8 mouse cellular contexts compared by ENCODE assay signal in genomic region chr16:33967283-33967640, GRCm38 (mm10). TPM values are rescaled to one million over a fixed set of nuclear protein-coding genes. Genes with fewer than 3 reads are reported as not detected.
DNase-seq lines count a peak whose midpoint lies in the region; ATAC-seq and TF ChIP-seq lines count a peak whose summit lies in the region.

No protein-coding gene starts in this region.

- H3K9me3 ChIP-seq in hindbrain, embryonic 16.5 days (ENCODE audit: control insufficient read depth, low read length): no peaks in the 10 kb centered on the region

- no peaks in the 10 kb centered on the region for H3K27me3 ChIP-seq in hindbrain, embryonic 16.5 days (replicated peaks; ENCODE audit: control insufficient read depth, insufficient read depth, low read length)

- peak overlapping the region; percentile 90 for H3K9ac ChIP-seq in hindbrain, embryonic 16.5 days (ENCODE audit: low read depth, low read length)

- no peak for TF ChIP-seq CTCF in layer of hippocampus, adult 2 months (conservative IDR thresholded peaks at IDR 0.05)

- no peaks in the 10 kb centered on the region for H3K36me3 ChIP-seq in hindbrain, embryonic 16.5 days (ENCODE audit: control insufficient read depth, insufficient read depth, low read length)

- H3K4me2 ChIP-seq in hindbrain, embryonic 16.5 days (ENCODE audit: low read length): peak overlapping the region; percentile 91

- 55% methylated on average over 2 of the region's 2 CpGs for WGBS in hindbrain, embryonic 16.5 days

- H3K4me1 ChIP-seq in hindbrain, embryonic 16.5 days (ENCODE audit: control insufficient read depth, insufficient read depth, low read depth, low read length): peaks cover 12% of the 10 kb centered on the region

- peak; percentile 16; the same call in 1 of the 2 replicates for ATAC-seq in hindbrain, embryonic 16.5 days
- peak; percentile 56 for ATAC-seq in megakaryocyte-erythroid progenitor cell, adult 5-6 weeks (replicated peaks; ENCODE audit: low FRiP score, low TSS enrichment, poor library complexity, severe bottlenecking)

- DNase-seq in layer of hippocampus, adult 2 months (ENCODE audit: low spot score in 2 of 2): no peak
- DNase-seq in layer of hippocampus, adult 9-10 months (ENCODE audit: low spot score): no peak
- peak; percentile 40 for DNase-seq in c-Kit-positive CD71-positive TER-119-negative erythroid progenitor cells, embryonic 14.5 days (ENCODE audit: low read depth)
- DNase-seq in adrenal gland, adult 18-20 months (ENCODE audit: low spot score in 2 of 2): no peak
- DNase-seq in left cerebral cortex, adult 11 months (ENCODE audit: low spot score): no peak
- DNase-seq in layer of hippocampus, postnatal 10 days (ENCODE audit: low spot score in 2 of 2): no peak

- H3K4me3 ChIP-seq in layer of hippocampus, adult 2 months: peak overlapping the region; percentile 66
- peak overlapping the region; percentile 95 for H3K4me3 ChIP-seq in hindbrain, embryonic 16.5 days (ENCODE audit: low read length)

- H3K27ac ChIP-seq in layer of hippocampus, adult 2 months: peak overlapping the region; percentile 86
- peak overlapping the region; percentile 26; the same call in 1 of the 2 replicates for H3K27ac ChIP-seq in hindbrain, embryonic 16.5 days (ENCODE audit: low read depth, low read length)

RNA-seq across cellular contexts. Expression of gene Umps, which starts 0.4 kb away (rescaled TPM):
- total RNA-seq in layer of hippocampus, adult 2 months (2021): 10 to 100 TPM; 17.1 to 17.2 TPM
- 26.0 and 27.6 TPM in 2 replicates for polyA plus RNA-seq in hindbrain, embryonic 16.5 days (2015; fragmentation: Nextera tagmentation; extraction: Ambion mirVana)
- 62.4 and 69.3 TPM in 2 replicates for total RNA-seq in megakaryocyte-erythroid progenitor cell, adult 5-6 weeks (2014; fragmentation: Nextera tagmentation)
- 99.2 and 104 TPM in 2 replicates for total RNA-seq in megakaryocyte-erythroid progenitor cell, adult 5-6 weeks (2017)
- total RNA-seq in adrenal gland, adult 18-20 months (2021): 10 to 100 TPM; 49.1 TPM
- 10 to 100 TPM; 17.1 to 18.5 TPM for total RNA-seq in layer of hippocampus, postnatal 10 days (2021)
